Mouse (Mus musculus): Measurements from ENCODE around the gene Il17rd. TPM values are rescaled to one million over a fixed set of nuclear protein-coding genes. Genes with fewer than 3 reads are reported as not detected.

The Il17rd gene
- total and polyA plus RNA-seq, 2 experiments from 2014 or later: 2.8 to 10.6 TPM

GRCm38 (mm10) chr14:27043416-27043815, 4.7 kb downstream of the Il17rd start:
- 59% methylated on average over 5 of the region's 5 CpGs for WGBS
- ATAC-seq: no peak

GRCm38 (mm10) chr14:27044221-27044966, 5.7 kb downstream of the Il17rd start:
- Histone ChIP-seq H3K27me3 (ENCODE audit: insufficient read depth, low read length) (no peaks in the 10 kb centered on the region), H3K4me1 (ENCODE audit: insufficient read depth, low read length) (no peaks in the 10 kb centered on the region; the same call in 1 of the 2 replicates), H3K36me3 (ENCODE audit: insufficient read depth, low read length) (no peaks in the 10 kb centered on the region), H3K4me3 (ENCODE audit: low read length) (no peak overlapping the region), H3K4me2 (ENCODE audit: low read depth, low read length) (no peak overlapping the region), H3K9ac (replicated peaks; ENCODE audit: low read length) (no peak overlapping the region), H3K27ac (no peak overlapping the region), H3K9me3 (ENCODE audit: low read length) (no peaks in the 10 kb centered on the region)
- TF ChIP-seq CTCF (IDR thresholded peaks at IDR 0.05; ENCODE audit: low read depth): no peak
- DNase-seq (ENCODE audit: low spot score): no peak
- ATAC-seq: no peak
- 9% methylated on average over 11 of the region's 11 CpGs for WGBS

More at GRCm38 (mm10) chr14:27043416-27043815, 4.7 kb downstream of the Il17rd start:
- Histone ChIP-seq H3K36me3 (ENCODE audit: insufficient read depth, low read length) (no peaks in the 10 kb centered on the region), H3K27me3 (ENCODE audit: insufficient read depth, low read length) (no peaks in the 10 kb centered on the region), H3K4me1 (ENCODE audit: insufficient read depth, low read length) (no peaks in the 10 kb centered on the region; the same call in 1 of the 2 replicates), H3K27ac (no peak overlapping the region; the same call in 1 of the 2 replicates), H3K9me3 (ENCODE audit: low read length) (no peaks in the 10 kb centered on the region), H3K4me3 (ENCODE audit: low read length) (no peak overlapping the region), H3K4me2 (ENCODE audit: low read depth, low read length) (no peak overlapping the region), H3K9ac (replicated peaks; ENCODE audit: low read length) (no peak overlapping the region)
- TF ChIP-seq CTCF (IDR thresholded peaks at IDR 0.05; ENCODE audit: low read depth): no peak
- DNase-seq (ENCODE audit: low spot score): no peak

- H3K4me3 ChIP-seq (ENCODE audit: low read length): no peak overlapping the region
- DNase-seq (ENCODE audit: low spot score): no peak
- H3K36me3 ChIP-seq (ENCODE audit: insufficient read depth, low read length): no peaks in the 10 kb centered on the region
- H3K9me3 ChIP-seq (ENCODE audit: low read length): no peaks in the 10 kb centered on the region
- H3K27ac ChIP-seq: no peak overlapping the region
- H3K9ac ChIP-seq (replicated peaks; ENCODE audit: low read length): no peak overlapping the region
- WGBS: 35% methylated on average over 2 of the region's 2 CpGs
- ATAC-seq: peak; percentile 43; the same call in 1 of the 2 replicates
- no peak overlapping the region for H3K4me2 ChIP-seq (ENCODE audit: low read depth, low read length)
- TF ChIP-seq CTCF (IDR thresholded peaks at IDR 0.05; ENCODE audit: low read depth): peak; percentile 25
- H3K27me3 ChIP-seq (ENCODE audit: insufficient read depth, low read length): no peaks in the 10 kb centered on the region
- no peaks in the 10 kb centered on the region; the same call in 1 of the 2 replicates for H3K4me1 ChIP-seq (ENCODE audit: insufficient read depth, low read length)
These were observed 6.2 kb downstream of the Il17rd start for GRCm38 (mm10) chr14:27044967-27045361.

GRCm38 (mm10) chr14:27048231-27048956, 9.7 kb downstream of the Il17rd start:
- H3K9me3 ChIP-seq (ENCODE audit: low read length): no peaks in the 10 kb centered on the region
- DNase-seq (ENCODE audit: low spot score): no peak

GRCm38 (mm10) chr14:27050043-27050442, 11.3 kb downstream of the Il17rd start:
- no peaks in the 10 kb centered on the region for H3K36me3 ChIP-seq (ENCODE audit: insufficient read depth, low read length)
- peak overlapping the region; percentile 75 for H3K27ac ChIP-seq
- 18% methylated on average over 9 of the region's 9 CpGs for WGBS
- no peak overlapping the region for H3K9ac ChIP-seq (replicated peaks; ENCODE audit: low read length)
- no peak for ATAC-seq
- no peak overlapping the region for H3K4me2 ChIP-seq (ENCODE audit: low read depth, low read length)
- no peak overlapping the region for H3K4me3 ChIP-seq (ENCODE audit: low read length)
- H3K27me3 ChIP-seq (ENCODE audit: insufficient read depth, low read length): no peaks in the 10 kb centered on the region
- H3K9me3 ChIP-seq (ENCODE audit: low read length): no peaks in the 10 kb centered on the region
- TF ChIP-seq CTCF (IDR thresholded peaks at IDR 0.05; ENCODE audit: low read depth): no peak
- peaks cover 15% of the 10 kb centered on the region for H3K4me1 ChIP-seq (ENCODE audit: insufficient read depth, low read length)
- DNase-seq (ENCODE audit: low spot score): peak; percentile 58

More at GRCm38 (mm10) chr14:27048231-27048956, 9.7 kb downstream of the Il17rd start:
- peaks cover 15% of the 10 kb centered on the region for H3K4me1 ChIP-seq (ENCODE audit: insufficient read depth, low read length)
- no peak overlapping the region for H3K9ac ChIP-seq (replicated peaks; ENCODE audit: low read length)
- H3K36me3 ChIP-seq (ENCODE audit: insufficient read depth, low read length): no peaks in the 10 kb centered on the region
- no peak for TF ChIP-seq CTCF (IDR thresholded peaks at IDR 0.05; ENCODE audit: low read depth)
- no peak overlapping the region for H3K4me2 ChIP-seq (ENCODE audit: low read depth, low read length)
- H3K27me3 ChIP-seq (ENCODE audit: insufficient read depth, low read length): no peaks in the 10 kb centered on the region
- H3K4me3 ChIP-seq (ENCODE audit: low read length): no peak overlapping the region
- no peak overlapping the region; the same call in 1 of the 2 replicates for H3K27ac ChIP-seq
- WGBS: 31% methylated on average over 8 of the region's 8 CpGs
- ATAC-seq: no peak

GRCm38 (mm10) chr14:27050560-27051510, 12.1 kb downstream of the Il17rd start:
- H3K27ac ChIP-seq: peak overlapping the region; percentile 75
- TF ChIP-seq CTCF (IDR thresholded peaks at IDR 0.05; ENCODE audit: low read depth): no peak
- DNase-seq (ENCODE audit: low spot score) (peak; percentile 64), ATAC-seq (peak; percentile 90)
- H3K4me3 ChIP-seq (ENCODE audit: low read length): no peak overlapping the region
- H3K9ac ChIP-seq (replicated peaks; ENCODE audit: low read length): no peak overlapping the region
- H3K4me1 ChIP-seq (ENCODE audit: insufficient read depth, low read length): peaks cover 15% of the 10 kb centered on the region
- H3K4me2 ChIP-seq (ENCODE audit: low read depth, low read length): no peak overlapping the region
- H3K9me3 ChIP-seq (ENCODE audit: low read length): no peaks in the 10 kb centered on the region
- no peaks in the 10 kb centered on the region for H3K36me3 ChIP-seq (ENCODE audit: insufficient read depth, low read length)
- H3K27me3 ChIP-seq (ENCODE audit: insufficient read depth, low read length): no peaks in the 10 kb centered on the region
- WGBS: 16% methylated on average over 18 of the region's 18 CpGs
